Mouse (Mus musculus) kidney, postnatal 36 days (tissue): Measurements from ENCODE around the gene Ppox.
"Not testable (repeated sequence)": the region's sequence is repeated elsewhere in the genome, so short reads cannot be mapped to it uniquely, and the experiment has no call there.

Experiments
- DNase-seq, 2 experiments: peaks; one replicate each; pipeline ENCODE4 v3.0.0; 2021 to 2022; ENCODE audit warnings: mixed read lengths in 2 of 2

Gene Ppox

DNA sequence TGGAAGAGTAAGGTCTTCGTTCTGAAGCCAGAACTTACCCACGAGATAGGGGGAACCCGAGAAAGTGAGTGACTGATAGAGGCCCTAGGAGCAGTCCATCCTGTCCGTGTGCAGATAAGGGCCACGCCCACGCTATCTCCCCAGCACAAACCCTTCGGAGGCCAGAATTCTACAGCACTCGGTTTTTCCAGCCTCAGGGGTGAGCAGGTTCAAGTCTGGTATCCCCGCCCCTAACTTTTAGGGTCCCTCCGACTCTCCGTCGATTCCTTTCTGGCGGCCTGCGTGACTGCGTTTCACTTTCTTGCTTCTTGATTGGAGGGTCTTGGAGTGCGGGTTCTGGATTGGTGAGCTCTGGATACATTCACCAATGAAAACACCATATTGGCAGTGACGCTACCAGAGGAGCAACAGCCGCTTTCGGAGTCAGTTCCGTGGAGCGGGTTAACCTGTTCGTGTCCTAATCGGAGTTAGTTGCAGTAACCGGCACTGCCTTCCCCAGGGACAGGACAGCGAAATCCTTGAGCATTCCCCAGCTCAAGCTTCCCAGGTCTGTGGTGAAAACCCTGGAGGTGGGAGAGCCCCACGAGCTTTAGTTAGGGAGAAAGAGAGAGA is at the start of gene Ppox:
Gene Ppox, minus strand, starts transcription at position 271 of the 612 bp plus-strand sequence.
- peak; percentile 90 to 98 for DNase-seq

GRCm38 (mm10) chr1:171330216-171330560 is 49.2 kb upstream of the Ppox start:
- DNase-seq = peak; percentile 24 to 25

DNA sequence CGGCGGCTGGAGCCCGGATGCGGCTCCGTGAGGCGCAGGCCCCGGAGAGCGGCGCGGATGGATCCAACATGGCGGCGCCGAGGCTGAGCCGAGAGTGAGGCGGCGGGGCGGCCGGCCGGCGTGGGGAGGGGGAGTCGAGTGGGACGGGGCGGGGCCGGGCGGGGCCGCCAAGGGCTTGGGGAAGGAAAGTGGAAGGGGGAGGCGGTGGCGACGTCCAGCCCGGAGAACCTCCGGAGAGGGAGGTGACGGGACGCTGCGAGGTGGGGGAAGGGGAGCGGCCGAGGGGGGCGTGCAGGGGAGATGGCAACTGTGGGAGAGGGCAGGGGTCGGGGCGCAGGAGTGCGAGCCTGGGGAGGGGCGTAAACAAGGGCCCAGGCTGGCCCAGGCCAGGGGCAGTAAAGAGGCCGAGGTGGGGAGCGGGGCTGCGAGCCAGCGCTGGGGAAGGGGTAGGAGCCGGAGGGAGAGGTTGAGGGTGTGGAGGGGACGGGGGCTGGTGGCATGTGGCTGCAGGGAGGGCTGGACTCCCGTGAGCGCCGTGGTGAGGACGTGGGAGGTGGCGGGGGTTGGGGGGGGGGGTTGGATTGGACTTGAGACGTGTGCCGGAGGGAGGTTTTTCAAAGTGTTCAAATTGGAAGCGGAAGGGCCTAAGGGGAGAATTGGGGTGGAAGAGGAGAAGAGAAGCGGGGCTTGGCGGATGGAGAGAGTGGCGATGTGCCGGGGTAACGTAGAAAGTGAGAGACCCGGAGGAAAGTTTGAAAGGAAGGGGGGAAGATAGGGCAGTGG is 48.6 kb upstream of the Ppox start:
- DNase-seq = peak; percentile 32 to 88

DNA sequence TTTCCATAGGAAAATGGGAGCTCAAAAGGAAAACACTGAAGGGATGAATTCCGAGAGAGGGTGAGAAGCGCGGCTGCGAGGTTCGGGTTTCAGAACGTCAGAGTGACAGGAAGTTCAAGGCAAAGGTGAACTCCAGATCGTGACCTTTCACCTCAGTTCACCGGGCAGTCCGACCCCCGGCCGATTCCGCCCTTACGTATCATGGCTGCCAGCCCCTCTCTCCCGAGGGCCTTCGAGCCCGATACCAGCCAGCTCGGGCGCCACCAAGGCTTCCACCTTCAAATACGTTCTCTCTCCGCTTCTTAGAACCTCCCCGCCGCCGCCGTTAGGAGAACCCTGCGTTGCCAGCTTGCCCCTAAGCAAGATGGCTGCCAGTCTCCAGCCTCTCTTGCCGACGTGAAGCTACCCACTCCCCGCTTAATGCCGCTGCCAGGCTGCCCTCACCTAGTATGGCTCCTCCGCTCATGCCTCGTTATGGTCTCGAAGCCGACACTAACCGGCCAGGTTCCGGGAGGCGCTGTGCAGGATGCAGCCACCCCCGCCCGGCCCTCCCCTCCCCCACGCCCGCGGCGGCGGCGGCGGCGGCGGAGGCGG is 48.0 kb upstream of the Ppox start, which contains the start of gene Dedd:
Gene Dedd, plus strand, starts transcription at position 307 of the 594 bp plus-strand sequence.
- DNase-seq = peak; percentile 90 to 95

DNA sequence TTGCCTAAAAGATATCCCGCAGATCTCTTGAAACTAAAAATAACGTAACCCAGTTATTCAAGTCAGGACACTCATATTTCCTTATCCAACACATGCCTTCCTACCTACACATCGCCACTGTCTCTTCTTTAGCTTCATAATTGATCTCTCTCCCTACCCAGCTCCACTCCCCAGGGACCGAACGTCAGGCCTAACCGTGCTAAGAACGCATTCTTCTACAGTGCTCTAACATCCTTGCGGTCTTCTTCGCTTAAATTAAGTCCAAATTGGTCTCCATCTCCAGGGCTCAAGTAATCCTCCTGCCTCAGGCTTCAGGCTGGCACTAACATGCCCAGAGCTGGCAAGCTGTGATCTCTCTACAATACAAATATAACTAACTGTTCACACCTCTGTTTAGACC is 47.3 kb upstream of the Ppox start:
- DNase-seq = no peak

DNA sequence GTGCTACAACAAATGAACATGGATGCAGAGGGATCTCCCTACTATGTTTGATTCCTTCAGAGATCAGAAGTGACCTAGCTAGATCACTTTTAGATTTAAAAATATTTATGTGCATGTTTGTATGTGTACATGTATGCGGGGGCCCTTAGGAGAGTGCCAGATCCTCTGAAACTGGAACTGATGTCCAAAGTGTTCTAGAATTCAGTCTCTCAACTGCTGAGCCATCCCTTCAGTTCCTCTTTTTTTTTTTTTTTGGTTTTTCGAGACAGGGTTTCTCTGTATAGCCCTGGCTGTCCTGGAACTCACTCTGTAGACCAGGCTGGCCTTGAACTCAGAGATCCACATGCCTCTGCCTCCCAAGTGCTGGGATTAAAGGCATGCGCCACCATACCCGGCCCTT is 45.6 kb upstream of the Ppox start:
- DNase-seq = not testable (repeated sequence)

DNA sequence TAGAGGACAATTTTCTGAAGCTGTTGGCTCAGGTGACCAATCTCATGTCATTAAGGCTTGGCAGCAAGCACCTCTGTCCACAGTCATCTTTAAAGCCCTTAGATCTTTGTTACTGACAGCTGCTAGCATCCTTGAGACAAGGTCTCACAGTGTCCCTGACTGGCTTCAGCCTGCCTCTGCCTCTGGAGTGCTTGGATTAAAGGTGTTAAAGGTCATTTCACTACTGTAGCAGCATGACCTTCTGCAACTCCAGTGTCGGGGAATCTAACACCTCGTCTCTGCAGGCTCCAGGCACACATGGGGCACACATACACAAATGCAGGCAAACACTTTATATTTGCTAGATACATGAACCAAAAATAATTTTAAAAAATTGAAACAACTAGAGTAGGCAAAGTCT is 44.6 kb upstream of the Ppox start:
- no peak for DNase-seq

GRCm38 (mm10) chr1:171322012-171322411 is 41.0 kb upstream of the Ppox start:
- DNase-seq = peak; percentile 63 to 64

DNA sequence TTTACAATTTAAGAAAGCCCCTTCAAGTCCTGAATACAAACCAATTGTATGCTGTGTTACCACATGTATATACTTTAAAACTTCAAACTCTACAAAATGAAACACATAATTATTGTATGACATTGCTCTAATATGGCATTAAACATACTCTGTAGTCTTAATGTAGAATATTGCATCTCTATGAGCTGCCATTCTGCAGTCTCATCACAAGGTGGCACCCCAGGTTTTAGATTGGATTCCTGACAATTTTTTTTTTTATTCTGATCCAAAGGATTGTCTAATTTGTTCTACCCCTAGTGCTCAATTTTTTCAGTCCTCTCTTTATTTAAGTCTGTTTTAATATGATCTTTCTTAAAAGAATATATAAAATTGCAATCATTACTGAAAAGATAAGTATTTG is 40.4 kb upstream of the Ppox start:
- peak; percentile 24 to 27 for DNase-seq

DNA sequence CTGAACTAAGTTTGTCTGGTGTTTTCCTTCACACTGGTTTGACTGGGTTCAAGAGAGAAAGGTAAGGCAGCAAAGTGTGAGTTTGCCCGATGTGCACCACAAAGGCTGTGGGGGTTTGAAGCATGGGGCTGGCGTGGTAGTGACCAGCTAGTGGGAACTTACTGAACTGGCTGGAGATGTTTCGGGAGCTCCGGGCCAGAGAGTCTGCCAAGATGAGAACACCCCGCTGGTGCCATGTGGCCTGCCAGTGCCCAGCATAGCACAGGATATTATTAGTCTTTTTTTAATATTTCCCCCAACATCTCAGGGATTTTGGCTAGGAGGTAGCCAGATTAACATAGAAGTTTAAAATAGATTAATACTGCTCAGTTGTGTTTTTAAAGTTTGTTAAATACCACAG is 39.2 kb upstream of the Ppox start:
- no peak for DNase-seq

GRCm38 (mm10) chr1:171319748-171320147 is 38.8 kb upstream of the Ppox start:
- peak; percentile 47 to 52 for DNase-seq

DNA sequence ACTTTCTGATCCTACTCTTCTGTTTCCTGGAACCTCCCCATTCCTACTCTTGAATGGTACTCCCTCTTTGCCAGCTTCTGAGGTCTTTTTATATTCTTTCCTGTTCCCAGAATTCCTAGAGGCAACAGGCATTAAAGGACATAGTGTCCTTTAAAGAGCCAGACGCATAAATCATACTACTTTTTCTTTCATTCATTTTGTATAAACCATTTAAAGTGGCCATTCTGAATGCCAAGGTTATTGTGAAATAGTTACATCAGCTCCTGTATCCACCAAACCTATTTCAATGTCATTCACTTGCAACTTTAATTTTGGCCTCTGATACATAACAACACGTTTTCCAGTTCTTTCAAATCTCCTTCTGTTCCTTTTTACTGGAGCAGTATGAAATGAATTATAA is 28.3 kb upstream of the Ppox start:
- DNase-seq = no peak

GRCm38 (mm10) chr1:171306157-171306556 is 25.2 kb upstream of the Ppox start:
- DNase-seq = not testable (repeated sequence)

DNA sequence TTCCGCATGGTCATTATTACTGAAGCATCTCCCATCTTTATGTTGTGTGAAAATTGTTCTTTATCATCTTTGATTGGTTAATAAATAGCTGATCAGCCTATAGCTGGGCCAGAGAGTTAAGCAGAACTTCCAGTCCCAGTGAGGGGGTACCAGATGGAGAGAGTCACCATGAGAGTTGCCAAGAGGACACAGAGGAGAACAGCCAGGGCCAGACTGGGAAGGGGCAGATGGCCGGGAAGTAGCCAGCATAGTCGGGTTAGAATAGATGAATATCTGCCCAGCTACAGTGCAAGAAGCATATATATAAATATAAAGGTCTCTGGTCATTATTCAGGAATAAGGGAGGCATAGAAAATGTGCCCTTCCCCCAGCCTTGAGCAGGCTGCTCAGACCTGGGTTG is 17.2 kb upstream of the Ppox start:
- no peak for DNase-seq

DNA sequence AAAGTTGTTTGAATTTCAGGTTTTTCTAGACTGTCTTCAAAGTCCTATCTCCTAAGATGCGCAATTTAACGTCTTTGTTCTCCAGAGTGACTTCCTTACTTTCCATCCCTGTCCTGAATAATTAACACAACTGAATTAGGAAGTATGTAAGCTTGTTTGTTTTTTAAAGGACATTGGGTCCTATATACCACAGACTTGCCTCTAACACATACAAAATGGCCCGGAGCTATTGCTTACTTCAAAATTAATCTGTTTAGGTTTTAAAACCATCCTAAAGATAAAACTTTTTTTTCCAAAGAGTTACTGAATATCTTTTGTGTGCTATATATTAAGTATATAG is 14.0 kb upstream of the Ppox start:
- no peak for DNase-seq

GRCm38 (mm10) chr1:171294298-171295062 is 13.5 kb upstream of the Ppox start, which contains the start of gene Ufc1:
TSS of gene Ufc1 (minus strand) at chr1:171295024.
- peak; percentile 87 to 91 for DNase-seq

DNA sequence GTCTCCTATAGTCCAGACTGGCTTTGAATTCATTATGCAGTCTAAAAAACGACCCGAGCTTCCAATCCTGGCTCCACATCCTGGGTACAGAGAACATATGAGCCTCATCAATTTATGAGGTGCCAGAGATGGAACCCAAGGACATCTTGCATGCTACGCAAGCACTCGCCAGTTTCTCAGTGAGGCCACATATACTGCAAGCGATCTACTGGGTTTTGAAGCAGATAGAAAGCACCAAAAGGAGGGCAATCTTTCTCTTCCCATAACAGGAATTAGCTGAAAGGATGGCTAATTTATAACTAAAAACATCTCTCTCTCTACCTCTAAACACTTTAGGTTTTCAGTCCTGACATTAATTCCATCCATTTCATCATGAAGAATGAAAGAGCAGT is 12.9 kb upstream of the Ppox start:
- DNase-seq = no peak

DNA sequence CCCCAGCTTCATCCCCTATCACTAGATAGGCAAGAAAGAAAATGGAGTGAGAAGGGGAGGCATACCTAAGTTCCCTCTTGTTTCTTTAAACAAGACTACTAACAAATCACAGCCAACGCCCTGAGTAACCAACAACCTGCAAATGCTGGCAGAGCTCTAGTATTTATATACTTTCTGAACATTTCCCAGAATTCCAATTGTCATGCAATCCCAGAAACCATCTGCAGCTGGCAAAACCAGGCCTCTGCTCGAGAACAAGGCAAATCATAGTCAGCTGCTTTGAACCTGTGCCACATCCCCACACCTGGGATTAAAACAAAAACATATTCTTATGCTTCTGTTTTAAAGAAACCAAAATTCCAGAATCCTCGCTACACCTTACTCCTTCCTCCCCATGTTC is 12.4 kb upstream of the Ppox start:
- DNase-seq = no peak

DNA sequence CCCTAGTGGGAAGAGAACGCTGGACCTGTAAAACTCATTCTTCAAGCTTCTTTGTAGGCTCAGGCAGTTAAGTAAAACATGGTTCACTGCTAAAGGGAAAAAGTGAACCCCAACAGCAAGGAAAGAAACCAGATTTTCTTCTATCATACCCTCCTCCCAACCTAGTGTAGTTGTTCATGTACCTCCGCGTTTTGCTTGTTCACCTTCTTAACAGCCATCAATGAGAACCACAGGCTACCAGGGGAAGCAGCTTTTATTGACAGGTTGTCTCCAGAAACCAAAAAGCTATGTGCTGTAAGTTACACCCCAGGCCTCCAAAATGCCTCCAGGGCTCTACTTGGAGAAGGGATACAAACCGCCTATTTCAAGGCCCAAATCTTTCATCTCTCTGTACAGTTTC is 7.3 kb upstream of the Ppox start:
- DNase-seq = no peak

GRCm38 (mm10) chr1:171287136-171288081 is 6.4 kb upstream of the Ppox start, which contains the start of gene Usp21:
TSS of gene Usp21 (minus strand) at chr1:171287991.
- DNase-seq = peak; percentile 96 to 97

GRCm38 (mm10) chr1:171286517-171286916 is 5.5 kb upstream of the Ppox start:
- no peak for DNase-seq
